ENCODE assay signal across 14 mouse cellular contexts in the genomic region with DNA sequence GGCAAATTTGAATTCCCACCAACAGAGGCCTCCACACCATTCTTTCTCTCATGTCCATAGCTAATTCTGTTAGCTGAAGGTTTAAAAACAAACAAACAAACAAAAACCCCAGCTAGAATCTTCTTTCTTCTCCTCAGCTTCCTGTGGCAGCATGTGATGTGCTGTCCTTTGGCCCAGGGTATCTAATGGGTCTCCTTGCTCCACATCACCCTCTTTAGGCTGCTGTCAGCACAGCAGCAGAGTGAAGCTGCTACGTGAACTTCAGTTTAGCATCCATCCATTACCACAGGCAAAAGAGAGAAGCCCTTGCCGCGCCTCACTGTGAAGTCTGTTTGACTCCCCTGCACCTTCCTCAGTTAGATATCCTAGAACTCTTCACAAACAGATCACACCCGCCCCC. TPM values are rescaled to one million over a fixed set of nuclear protein-coding genes. Genes with fewer than 3 reads are reported as not detected.
DNase-seq lines count a peak whose midpoint lies in the region; ATAC-seq and TF ChIP-seq lines count a peak whose summit lies in the region.
"Had no signal": no experiment of that assay in that cellular context is flagged by ENCODE, and none has a peak within 500 bp of the region (broad histone marks: within the 10 kb centered on the region; RNA-seq: fewer than 3 reads in every experiment).

No protein-coding gene starts in this region.

- H3K4me1 ChIP-seq in kidney, adult 2 months (ENCODE audit: control insufficient read depth, insufficient read depth, low read length) = no peaks in the 10 kb centered on the region
- no peaks in the 10 kb centered on the region for H3K4me1 ChIP-seq in thymus, adult 2 months (replicated peaks; ENCODE audit: control insufficient read depth, insufficient read depth, low read length)
- 0 out of 2 replicates have a peak, but pooled peaks cover 2% of the 10 kb centered on the region for H3K4me1 ChIP-seq in stomach, postnatal 0 days (replicated peaks; ENCODE audit: control insufficient read depth, insufficient read depth)
- H3K4me1 ChIP-seq: embryonic facial prominence, embryonic 10.5 days had no signal

- TF ChIP-seq EP300 in stomach, postnatal 0 days (optimal IDR thresholded peaks at IDR 0.05) = no peak

- 70% methylated on average over 4 of the region's 4 CpGs for WGBS in kidney, adult 2 months
- 89% methylated on average over 4 of the region's 4 CpGs for WGBS in thymus, adult 2 months
- WGBS in stomach, postnatal 0 days = 80% methylated on average over 4 of the region's 4 CpGs

- TF ChIP-seq POLR2A in kidney, adult 2 months (IDR thresholded peaks at IDR 0.05; ENCODE audit: low read depth, low read length) = no peak
- TF ChIP-seq POLR2A in thymus, adult 2 months (IDR thresholded peaks at IDR 0.05; ENCODE audit: control insufficient read depth, extremely low read depth, insufficient read depth, low read length, poor library complexity) = no peak

- peak; percentile 52 for DNase-seq in kidney, adult 2 months
- no peak for DNase-seq in kidney, postnatal 4 days
- DNase-seq in thymus, postnatal 14 days = peak; percentile 16
- no peak for DNase-seq in thymus, adult 2 months
- DNase-seq in brain, adult 2 months (ENCODE audit: low read depth, low spot score) = peak; percentile 47
- no peak for DNase-seq in stomach, postnatal 0 days (ENCODE audit: low spot score)
- DNase-seq in cerebellum, adult 8-10 months = no peak
- no peak for DNase-seq in cerebellum, adult 9-11 months
- DNase-seq: left cerebral cortex, postnatal 4 days; right cerebral cortex, adult 18-20 months had no signal

- H3K9me3 ChIP-seq in stomach, postnatal 0 days (ENCODE audit: control insufficient read depth, low read length) = no peaks in the 10 kb centered on the region
- H3K9me3 ChIP-seq: embryonic facial prominence, embryonic 10.5 days; heart, embryonic 10.5 days had no signal

- H3K36me3 ChIP-seq in kidney, adult 2 months (ENCODE audit: control insufficient read depth, insufficient read depth, low read length) = no peaks in the 10 kb centered on the region
- no peaks in the 10 kb centered on the region for H3K36me3 ChIP-seq in thymus, adult 2 months (ENCODE audit: control insufficient read depth, insufficient read depth, low read length)
- no peaks in the 10 kb centered on the region for H3K36me3 ChIP-seq in stomach, postnatal 0 days (ENCODE audit: control insufficient read depth, insufficient read depth, low read length)
- H3K36me3 ChIP-seq: embryonic facial prominence, embryonic 10.5 days; heart, embryonic 10.5 days had no signal

- TF ChIP-seq CTCF in kidney, adult 2 months (conservative IDR thresholded peaks at IDR 0.05; ENCODE audit: insufficient read depth, insufficient read length, low read depth, low read length) = peak; percentile 70
- no peak for TF ChIP-seq CTCF in thymus, adult 2 months (IDR thresholded peaks at IDR 0.05; ENCODE audit: borderline replicate concordance, control insufficient read depth, extremely low read depth, insufficient read depth, low read length, poor library complexity)
- TF ChIP-seq CTCF in stomach, postnatal 0 days (IDR thresholded peaks at IDR 0.05; ENCODE audit: low read depth) = peak; percentile 58

- H3K27ac ChIP-seq in kidney, adult 2 months (ENCODE audit: insufficient read depth, low read depth, low read length) = no peak overlapping the region
- no peak overlapping the region for H3K27ac ChIP-seq in thymus, adult 2 months (ENCODE audit: control insufficient read depth, insufficient read depth, low read length)
- no peak overlapping the region for H3K27ac ChIP-seq in stomach, postnatal 0 days (replicated peaks)
- H3K27ac ChIP-seq: embryonic facial prominence, embryonic 10.5 days; heart, embryonic 10.5 days had no signal

- ATAC-seq in stomach, postnatal 0 days (ENCODE audit: low FRiP score, low TSS enrichment) = no peak
- ATAC-seq: forebrain, embryonic 14.5 days; hindbrain, embryonic 16.5 days had no signal

- H3K4me3 ChIP-seq in kidney, adult 2 months (ENCODE audit: insufficient read depth, low read depth, low read length) = no peak overlapping the region
- H3K4me3 ChIP-seq in thymus, adult 2 months (ENCODE audit: control insufficient read depth, insufficient read depth, low read length) = no peak overlapping the region
- no peak overlapping the region for H3K4me3 ChIP-seq in stomach, postnatal 0 days (ENCODE audit: low read depth, low read length)
- H3K4me3 ChIP-seq: embryonic facial prominence, embryonic 10.5 days; heart, embryonic 10.5 days had no signal

- H3K9ac ChIP-seq in stomach, postnatal 0 days (ENCODE audit: low read length) = no peak overlapping the region

- no peaks in the 10 kb centered on the region for H3K27me3 ChIP-seq in kidney, adult 2 months (replicated peaks; ENCODE audit: control insufficient read depth, insufficient read depth, low read length)
- H3K27me3 ChIP-seq in thymus, adult 2 months (ENCODE audit: control insufficient read depth, insufficient read depth, low read length) = no peaks in the 10 kb centered on the region
- no peaks in the 10 kb centered on the region for H3K27me3 ChIP-seq in stomach, postnatal 0 days (ENCODE audit: control insufficient read depth, insufficient read depth, low read length)

- no peak overlapping the region for H3K4me2 ChIP-seq in stomach, postnatal 0 days (replicated peaks; ENCODE audit: low read depth)

RNA-seq across cellular contexts. Expression of a gene that starts 21.0 kb away (rescaled TPM):
- 8.2 and 9.2 TPM in 2 replicates for polyA plus RNA-seq in kidney, adult 2 months (2012; rRNA removed)
- polyA plus RNA-seq in thymus, adult 2 months (2012; rRNA removed) = 3.1 TPM in 2 replicates
- 29.2 and 32.3 TPM in 2 replicates for polyA plus RNA-seq in stomach, postnatal 0 days (2015; fragmentation: Nextera tagmentation; extraction: Ambion mirVana)

RNA-seq across cellular contexts. Expression of a gene that starts 28.3 kb away (rescaled TPM):
- polyA plus RNA-seq in kidney, adult 2 months (2012; rRNA removed) = 0.38 and 0.62 TPM in 2 replicates
- 1.4 and 3.6 TPM in 2 replicates for polyA plus RNA-seq in thymus, adult 2 months (2012; rRNA removed)
- 1.2 and 2.4 TPM in 2 replicates for polyA plus RNA-seq in stomach, postnatal 0 days (2015; fragmentation: Nextera tagmentation; extraction: Ambion mirVana)
- polyA plus RNA-seq: embryonic facial prominence, embryonic 10.5 days; forebrain, embryonic 14.5 days; hindbrain, embryonic 16.5 days had no signal

RNA-seq across cellular contexts. Expression of a gene that starts 32.6 kb away (rescaled TPM):
- 14.1 and 15.1 TPM in 2 replicates for polyA plus RNA-seq in kidney, adult 2 months (2012; rRNA removed)
- polyA plus RNA-seq in thymus, adult 2 months (2012; rRNA removed) = 20.1 and 27.6 TPM in 2 replicates
- 22.2 and 24.0 TPM in 2 replicates for polyA plus RNA-seq in stomach, postnatal 0 days (2015; fragmentation: Nextera tagmentation; extraction: Ambion mirVana)

Comparison
In these comparisons a context has a peak if more than half of its experiments do, and no peak if none do; other contexts are left out.
1. DNase-seq: peak in kidney, adult 2 months (single experiment), thymus, postnatal 14 days (single experiment) and brain, adult 2 months (single experiment); none in kidney, postnatal 4 days (0 of 2), thymus, adult 2 months (single experiment), stomach, postnatal 0 days (single experiment), cerebellum, adult 8-10 months (single experiment) and cerebellum, adult 9-11 months (single experiment).